Mouse (Mus musculus) limb, embryonic 14.5 days (tissue): ENCODE results near the gene Znhit6. TPM values are rescaled to one million over a fixed set of nuclear protein-coding genes. Genes with fewer than 3 reads are reported as not detected.

ENCODE experiments used
- ATAC-seq: fragments of 200-750 bp; cut with Nextera tagmentation; 2 replicates; pipeline ENCODE4 v1.8.0; 2017; ENCODE audit warnings: low read depth, moderate number of reproducible peaks, moderate TSS enrichment; ENCODE audit not compliant: low FRiP score
- DNase-seq: peaks from one replicate; pipeline ENCODE4 v3.0.0-alpha.2; 2015; ENCODE audit warnings: low spot score
- H3K27ac ChIP-seq: fragments of 300-500 bp; sonication (generic); replicated peaks from 2 replicates; pipeline ENCODE4 v1.5.1; 2014; ENCODE audit warnings: low read depth, mild to moderate bottlenecking, low read length, moderate library complexity, mixed read lengths
- H3K27me3 ChIP-seq: fragments of 300-500 bp; sonication (generic); 2 replicates; pipeline ENCODE4 v1.6.1; 2014; ENCODE audit warnings: low read length, mixed read lengths; ENCODE audit not compliant: control insufficient read depth, insufficient read depth
- H3K36me3 ChIP-seq: fragments of 300-500 bp; sonication (generic); 2 replicates; pipeline ENCODE4 v1.6.1; 2014; ENCODE audit warnings: mild to moderate bottlenecking, low read length, moderate library complexity, mixed read lengths; ENCODE audit not compliant: control insufficient read depth, insufficient read depth
- H3K4me1 ChIP-seq: fragments of 300-500 bp; sonication (generic); 2 replicates; pipeline ENCODE4 v1.6.1; 2014; ENCODE audit warnings: antibody characterized with exemption, low read length, mixed read lengths; ENCODE audit not compliant: control insufficient read depth, insufficient read depth
- H3K4me2 ChIP-seq: fragments of 300-500 bp; sonication (generic); replicated peaks from 2 replicates; pipeline ENCODE4 v1.6.1; 2014; ENCODE audit warnings: low read depth, mild to moderate bottlenecking, low read length, moderate library complexity; ENCODE audit not compliant: severe bottlenecking
- H3K4me3 ChIP-seq: fragments of 300-500 bp; sonication (generic); replicated peaks from 2 replicates; pipeline ENCODE4 v1.5.1; 2014; ENCODE audit warnings: low read length
- H3K9ac ChIP-seq: fragments of 300-500 bp; sonication (generic); 2 replicates; pipeline ENCODE4 v1.6.1; 2014; ENCODE audit warnings: mild to moderate bottlenecking, low read depth, low read length, moderate library complexity; ENCODE audit not compliant: severe bottlenecking
- H3K9me3 ChIP-seq: fragments of 300-500 bp; sonication (generic); 2 replicates; pipeline ENCODE4 v1.6.1; 2016; ENCODE audit warnings: low read length; ENCODE audit not compliant: control insufficient read depth
- POLR2A ChIP-seq: fragments of 200-500 bp; IDR thresholded peaks from 2 replicates; pipeline ENCODE4 v1.8.0; 2012; ENCODE audit warnings: inconsistent platforms, mild to moderate bottlenecking, moderate library complexity, borderline replicate concordance; ENCODE audit not compliant: insufficient read depth, insufficient read length; ENCODE audit errors: extremely low read depth
- WGBS: fragments of 180-500 bp; shearing (Covaris S2); extraction: QIAGEN DNeasy Blood & Tissue Kit; methylation state at CpG from one replicate; pipeline ENCODE4 v1.1.7; 2014; 5-methylcytosine and 5-hydroxymethylcytosine counted together
- polyA plus RNA-seq, 2 experiments: library from polyadenylated mRNA; depleted of rRNA in 1 of 2; stranded (reverse) in 1 of 2; unstranded in 1 of 2; fragments of >200 nt; fragmentation: Nextera tagmentation in 1 of 2; extraction: Ambion mirVana in 1 of 2; gene quantifications; 2 replicates each; pipeline versions ENCODE4 v1.2.1 to v1.2.3; 2012 to 2014

Gene Znhit6
- polyA plus RNA-seq, 2 experiments, result 24.4 to 35.5 TPM

GRCm38 (mm10) chr3:145649852-145650202 is 73.8 kb downstream of the Znhit6 start, which contains the start of gene Ccn1:
Gene Ccn1 (minus strand): TSS chr3:145649981.
- H3K4me2 ChIP-seq, result peak within 1 kb of the TSS; percentile 80
- peak within 1 kb of the TSS; percentile 96 for H3K27ac ChIP-seq
- 0% methylated on average over 29 of the region's 29 CpGs for WGBS
- peaks cover 22% of the 10 kb centered on the region for H3K36me3 ChIP-seq
- DNase-seq, result peak; percentile 94
- H3K4me1 ChIP-seq, result peaks cover 50% of the 10 kb centered on the region
- H3K27me3 ChIP-seq, result no peaks in the 10 kb centered on the region
- peak within 1 kb of the TSS; percentile 77 for H3K4me3 ChIP-seq
- ATAC-seq, result peak; percentile 71
- H3K9ac ChIP-seq, result peak within 1 kb of the TSS; percentile 89
- no peaks in the 10 kb centered on the region for H3K9me3 ChIP-seq
- peak; percentile 98 for TF ChIP-seq POLR2A

- H3K36me3 ChIP-seq, result peaks cover 22% of the 10 kb centered on the region
- H3K4me3 ChIP-seq, result peak overlapping the region; percentile 77
- H3K4me1 ChIP-seq, result peaks cover 50% of the 10 kb centered on the region
- TF ChIP-seq POLR2A, result no peak
- ATAC-seq (no peak), DNase-seq (peak; percentile 55)
- no peaks in the 10 kb centered on the region for H3K27me3 ChIP-seq
- no peaks in the 10 kb centered on the region for H3K9me3 ChIP-seq
- under 1% methylated on average over 18 of the region's 18 CpGs for WGBS
- peak overlapping the region; percentile 89 for H3K9ac ChIP-seq
- peak overlapping the region; percentile 80 for H3K4me2 ChIP-seq
- H3K27ac ChIP-seq, result peak overlapping the region; percentile 96
Measured at GRCm38 (mm10) chr3:145650298-145651011, 74.5 kb downstream of the Znhit6 start.

GRCm38 (mm10) chr3:145651029-145651977 is 75.3 kb downstream of the Znhit6 start:
- peak overlapping the region; percentile 80 for H3K4me2 ChIP-seq
- H3K9me3 ChIP-seq, result no peaks in the 10 kb centered on the region
- no peak for TF ChIP-seq POLR2A
- H3K9ac ChIP-seq, result peak overlapping the region; percentile 89; the same call in 1 of the 2 replicates
- DNase-seq, result peak; percentile 83
- no peaks in the 10 kb centered on the region for H3K27me3 ChIP-seq
- H3K4me3 ChIP-seq, result peak overlapping the region; percentile 77
- peak overlapping the region; percentile 96 for H3K27ac ChIP-seq
- H3K4me1 ChIP-seq, result peaks cover 44% of the 10 kb centered on the region
- 5% methylated on average over 19 of the region's 19 CpGs for WGBS
- peaks cover 22% of the 10 kb centered on the region for H3K36me3 ChIP-seq
- peak; percentile 10; the same call in 1 of the 2 replicates for ATAC-seq

- H3K9me3 ChIP-seq, result no peaks in the 10 kb centered on the region
- H3K4me1 ChIP-seq, result peaks cover 40% of the 10 kb centered on the region
- no peak for DNase-seq
- no peak overlapping the region for H3K9ac ChIP-seq
- peak overlapping the region; percentile 80 for H3K4me2 ChIP-seq
- H3K27me3 ChIP-seq, result no peaks in the 10 kb centered on the region
- WGBS, result 3% methylated on average over 10 of the region's 10 CpGs
- peak overlapping the region; percentile 96 for H3K27ac ChIP-seq
- H3K36me3 ChIP-seq, result peaks cover 18% of the 10 kb centered on the region
- H3K4me3 ChIP-seq, result peak overlapping the region; percentile 77
- TF ChIP-seq POLR2A, result no peak
- ATAC-seq, result no peak
Measured at GRCm38 (mm10) chr3:145651978-145652321, 75.9 kb downstream of the Znhit6 start.

GRCm38 (mm10) chr3:145652322-145653131 is 76.5 kb downstream of the Znhit6 start:
- Histone ChIP-seq H3K27me3 (no peaks in the 10 kb centered on the region), H3K4me2 (peak overlapping the region; percentile 80), H3K27ac (peak overlapping the region; percentile 96), H3K9me3 (no peaks in the 10 kb centered on the region), H3K4me3 (peak overlapping the region; percentile 77), H3K4me1 (peaks cover 36% of the 10 kb centered on the region), H3K36me3 (peaks cover 13% of the 10 kb centered on the region), H3K9ac (peak overlapping the region; percentile 57)
- DNase-seq (peak; percentile 84), ATAC-seq (peak; percentile 29)
- 5% methylated on average over 20 of the region's 20 CpGs for WGBS
- TF ChIP-seq POLR2A, result no peak
